Mouse (Mus musculus): Measurements from ENCODE around the gene Mief2.

- TF ChIP-seq CTCF (conservative IDR thresholded peaks at IDR 0.05; ENCODE audit: insufficient read depth, insufficient read length, low read depth, low read length) = no peak
- no peak for TF ChIP-seq POLR2A (IDR thresholded peaks at IDR 0.05; ENCODE audit: low read depth, low read length)
These were observed 20.5 kb upstream of the Mief2 start for GRCm38 (mm10) chr11:60707672-60708071.

Data from kidney, adult 2 months (tissue).